Mouse (Mus musculus): Measurements from ENCODE around the gene Cisd3.

- TF ChIP-seq POLR2A (IDR thresholded peaks at IDR 0.05; ENCODE audit: extremely low read depth, insufficient read depth, low read length) (no peak), CTCF (IDR thresholded peaks at IDR 0.05; ENCODE audit: extremely low read depth, insufficient read depth, low read length) (0 out of 2 replicates have a peak, but pooled peaks have one; percentile 7)
Measured at GRCm38 (mm10) chr11:97642746-97643145, 42.9 kb upstream of the Cisd3 start.
